Mouse (Mus musculus) 3T3-L1 (cell line): Measurements from ENCODE around the gene Ube2z.
A peak's percentile ranks its signal among the peaks of the same experiment; 100 is the strongest.
"Not testable (repeated sequence)": the region's sequence is repeated elsewhere in the genome, so short reads cannot be mapped to it uniquely, and the experiment has no call there.

Experiments used
- DNase-seq: peaks from one replicate; pipeline ENCODE4 v3.0.0-alpha.2; 2015; ENCODE audit warnings: low read depth, low spot score

The Ube2z gene

DNA sequence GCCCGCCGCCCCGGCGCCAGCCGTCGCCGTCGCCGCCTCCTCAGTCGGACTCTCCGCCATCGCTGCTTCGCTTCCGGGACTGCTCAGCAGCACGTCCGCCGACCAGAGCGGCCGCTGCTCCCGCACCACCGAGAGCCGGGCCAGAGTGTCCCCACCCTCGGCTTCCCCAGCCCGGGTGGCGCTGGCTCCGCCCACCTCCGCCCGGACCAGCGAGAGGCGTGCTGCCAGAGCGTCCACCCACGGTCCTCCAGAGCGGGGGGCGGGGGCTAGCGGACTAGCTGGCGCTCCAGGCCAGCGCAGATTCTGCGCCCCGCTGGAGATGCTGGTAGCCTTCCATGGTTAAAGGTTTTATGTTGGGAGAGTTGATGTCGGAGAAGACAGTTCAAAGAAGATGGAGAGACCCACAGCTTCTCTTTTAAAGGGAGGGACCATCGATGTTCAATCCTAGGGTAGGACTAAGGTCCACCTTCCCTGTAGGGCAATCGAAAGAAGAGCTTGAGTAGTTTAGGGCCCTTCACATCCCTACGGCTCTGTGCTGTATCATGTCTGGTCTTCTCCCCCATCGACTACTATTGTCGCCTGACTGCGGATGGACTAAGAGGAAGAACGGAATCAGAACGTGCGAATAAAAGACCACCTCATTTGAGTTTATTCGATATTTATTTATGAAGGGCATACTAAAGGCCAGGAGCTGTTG lies at the start of gene Ube2z:
Gene Ube2z, minus strand, starts transcription at position 174 of the 697 bp plus-strand sequence.
- peak; percentile 92 for DNase-seq

DNA sequence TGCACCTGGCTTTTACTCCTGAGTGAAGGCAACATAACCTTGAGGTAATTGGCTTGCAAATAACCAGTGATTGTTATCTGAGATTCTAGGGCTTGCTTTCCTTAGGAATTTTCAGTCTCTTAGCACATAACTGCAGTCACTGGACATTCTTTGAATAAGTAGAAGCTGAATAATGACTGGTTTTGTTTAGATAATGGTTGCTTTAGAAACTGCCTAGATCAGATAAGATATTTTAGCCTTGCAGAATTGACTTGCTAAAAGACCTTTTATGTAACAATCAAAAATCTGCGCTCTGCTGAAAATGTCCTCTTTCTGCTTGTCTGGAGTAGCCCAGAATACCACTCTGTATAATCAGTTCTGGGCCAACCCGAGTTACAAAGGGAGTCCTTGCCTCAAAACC lies 48.9 kb upstream of the Ube2z start:
- peak; percentile 68 for DNase-seq

DNA sequence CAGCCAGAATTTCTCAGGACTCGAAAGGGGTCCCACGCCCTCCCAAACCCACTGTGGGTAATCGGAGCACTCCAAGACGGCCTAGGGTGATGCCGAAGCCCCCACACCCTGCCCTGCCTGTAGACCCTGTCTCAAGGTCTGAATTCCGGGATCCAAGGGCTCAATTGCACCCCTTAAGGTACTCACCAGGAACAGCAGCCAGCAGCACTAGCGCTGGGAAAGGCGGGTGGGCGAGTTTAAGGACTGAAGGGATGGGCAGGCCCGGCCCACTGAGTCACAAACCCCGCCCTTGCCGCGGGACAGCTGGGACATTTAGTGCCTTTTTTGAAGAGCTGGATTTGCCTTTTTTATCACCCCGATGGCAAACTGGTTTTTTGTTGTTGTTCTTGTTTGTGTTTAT lies 46.6 kb upstream of the Ube2z start, which contains the start of gene Calcoco2:
Gene Calcoco2, minus strand, starts transcription at position 214 of the 400 bp plus-strand sequence.
- no peak for DNase-seq

DNA sequence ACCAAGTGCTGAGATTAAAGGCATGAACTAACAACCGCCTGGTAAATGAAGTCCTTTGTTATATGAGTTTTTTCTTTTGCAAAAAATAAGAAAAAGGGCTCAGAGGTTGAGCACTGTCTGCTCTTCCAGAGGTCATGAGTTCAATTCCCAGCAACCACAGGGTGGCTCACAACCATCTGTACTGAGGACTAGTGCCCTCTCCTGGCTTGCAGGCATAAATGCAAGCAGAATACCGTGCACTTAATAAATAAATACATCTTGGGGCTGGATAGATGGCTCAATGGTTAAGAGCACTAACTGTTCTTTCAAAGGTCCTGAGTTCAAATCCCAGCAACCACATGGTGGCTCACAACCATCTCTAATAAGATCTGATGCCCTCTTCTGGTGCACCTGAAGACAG lies 45.8 kb upstream of the Ube2z start:
- not testable (repeated sequence) for DNase-seq

DNA sequence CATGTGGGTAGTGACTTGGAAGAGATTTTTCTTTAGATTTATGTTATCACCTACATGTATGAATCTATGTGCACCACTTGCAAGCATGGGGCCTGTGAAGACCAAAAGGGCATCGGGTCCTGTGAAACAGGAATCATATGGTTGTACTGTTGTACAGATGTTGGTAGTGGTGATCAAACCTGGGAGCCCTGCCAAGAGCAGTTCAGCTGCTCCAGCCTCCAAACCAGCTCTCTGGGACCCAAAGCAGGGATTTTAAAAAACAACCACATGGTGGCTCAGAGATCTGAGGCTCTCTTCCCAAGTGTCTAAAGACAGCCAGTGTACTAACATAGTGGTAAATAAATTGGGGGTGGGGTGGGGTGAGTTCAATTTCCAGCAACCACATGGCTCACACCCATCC lies 43.2 kb upstream of the Ube2z start:
- DNase-seq: peak; percentile 55

DNA sequence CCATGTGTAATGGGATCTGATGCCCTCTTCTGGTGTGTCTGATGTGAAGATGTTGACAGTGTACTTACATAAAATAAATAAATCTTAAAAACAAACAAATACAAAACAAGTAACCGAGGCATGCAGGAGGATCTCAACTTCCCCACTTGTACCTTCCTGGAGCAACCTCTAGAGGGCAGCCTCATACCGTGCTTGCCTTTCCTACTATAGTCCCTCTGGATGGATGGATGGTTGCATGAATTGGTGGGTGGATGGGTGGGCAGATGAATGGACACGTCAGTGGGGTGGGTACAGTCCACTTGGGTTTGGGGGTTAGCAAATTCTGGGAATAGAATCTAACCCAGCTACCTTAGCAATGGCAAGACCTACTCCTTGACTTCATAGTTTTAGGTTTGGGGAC lies 28.2 kb upstream of the Ube2z start:
- DNase-seq: peak; percentile 77

DNA sequence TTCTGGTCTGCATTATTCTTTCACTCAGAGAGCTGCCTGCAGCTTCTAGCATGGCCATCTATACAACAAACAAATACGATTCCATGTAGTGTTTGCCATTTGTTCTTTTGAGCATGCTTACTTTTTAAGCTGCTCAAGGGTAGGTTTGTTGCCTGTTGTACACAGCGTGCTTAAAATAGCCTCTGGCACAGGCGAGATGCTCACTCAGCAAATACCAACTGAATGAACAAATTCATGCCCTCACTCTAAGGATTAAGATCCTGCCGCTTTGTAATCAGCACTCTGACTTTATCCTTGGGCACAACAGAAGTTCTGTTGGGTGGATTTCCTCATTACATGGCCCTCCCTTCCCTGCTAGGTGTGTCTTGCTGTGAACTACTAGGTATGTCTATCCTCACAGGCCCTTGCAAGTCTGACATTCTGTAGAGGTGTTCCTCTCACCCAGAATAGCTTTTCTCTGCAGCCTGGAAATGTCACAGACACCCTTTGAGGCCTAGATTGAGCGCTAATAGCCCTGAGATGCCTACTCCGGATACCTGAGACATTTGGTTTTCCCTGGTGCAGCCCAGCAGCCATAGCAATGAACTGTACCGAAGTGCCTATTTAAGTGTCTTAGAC lies 27.6 kb upstream of the Ube2z start:
- peak; percentile 33 for DNase-seq

DNA sequence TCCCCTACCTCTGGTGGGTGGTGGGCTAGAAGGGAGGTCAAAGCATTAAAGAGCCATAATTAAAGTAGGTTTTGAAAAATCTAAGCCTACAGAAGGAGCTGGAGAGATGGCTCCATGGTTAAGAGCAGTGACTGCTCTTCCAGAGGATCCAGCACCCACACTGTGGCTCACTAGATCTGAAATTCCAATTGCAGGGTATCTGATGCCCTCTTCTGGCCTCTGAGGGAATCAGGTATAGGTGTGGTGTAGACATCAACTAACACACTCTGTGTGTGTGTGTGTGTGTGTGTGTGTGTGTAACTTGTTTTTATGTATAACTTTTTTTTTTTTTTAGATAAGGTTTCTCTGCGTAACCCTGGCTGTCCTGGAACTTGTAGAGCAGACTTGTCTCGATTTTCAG lies 25.9 kb upstream of the Ube2z start:
- DNase-seq: peak; percentile 77

DNA sequence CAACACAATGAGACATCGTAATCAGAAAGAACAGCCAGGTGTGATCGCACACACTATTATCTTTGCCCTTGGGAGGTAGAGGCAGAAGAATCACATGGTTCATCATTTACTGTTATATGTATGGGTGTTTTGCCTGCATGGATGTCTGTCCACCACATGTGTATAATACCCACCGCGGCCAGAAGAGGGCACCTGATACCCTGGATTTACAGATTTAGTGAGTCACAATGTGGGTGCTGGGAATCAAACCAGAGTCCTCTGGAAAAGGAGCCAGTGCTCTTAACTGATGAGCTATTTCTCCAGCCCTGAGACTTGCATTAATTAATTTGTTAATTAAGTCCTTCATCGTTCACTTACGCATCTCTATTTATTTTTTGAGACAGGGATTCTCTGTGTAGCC lies 22.8 kb upstream of the Ube2z start:
- DNase-seq: no peak

DNA sequence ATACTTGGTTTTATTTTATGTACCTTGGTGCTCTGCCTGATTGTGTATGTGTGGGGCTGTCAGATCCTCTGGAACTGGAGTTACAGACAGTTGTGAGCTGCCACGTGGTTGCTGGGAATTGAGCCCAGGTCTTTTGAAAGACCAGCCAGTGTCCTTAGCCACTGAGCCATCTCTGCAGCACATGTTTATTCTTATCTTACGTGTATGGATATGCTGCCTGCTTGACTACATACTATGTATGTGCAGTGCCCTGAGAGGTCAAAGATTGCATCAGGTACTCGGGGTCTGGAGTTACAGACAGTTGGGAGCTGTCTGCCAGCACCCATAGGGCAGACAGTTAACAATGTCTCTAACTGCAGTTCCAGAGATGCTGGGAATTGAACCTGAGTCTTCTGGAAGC lies 17.5 kb upstream of the Ube2z start:
- DNase-seq: no peak

DNA sequence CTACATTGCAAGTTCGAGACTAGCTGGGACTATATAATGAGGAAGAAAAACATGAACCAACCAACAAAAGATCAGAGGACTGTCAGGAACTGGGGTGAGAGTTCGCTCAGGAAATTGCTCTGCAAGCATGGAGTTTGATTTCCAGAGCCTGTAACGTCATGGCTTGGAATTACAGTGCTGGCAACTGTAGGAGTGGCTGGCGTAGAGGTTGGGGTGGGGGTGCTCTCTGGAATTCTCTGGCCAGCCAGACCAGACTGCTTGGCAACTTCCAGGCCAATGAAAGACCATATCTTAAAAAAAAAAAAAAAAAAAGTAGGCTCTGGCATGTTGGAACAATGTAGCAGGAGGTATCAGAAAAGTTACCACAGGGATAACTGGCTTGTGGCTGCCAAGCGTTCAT lies 15.5 kb upstream of the Ube2z start:
- no peak for DNase-seq

DNA sequence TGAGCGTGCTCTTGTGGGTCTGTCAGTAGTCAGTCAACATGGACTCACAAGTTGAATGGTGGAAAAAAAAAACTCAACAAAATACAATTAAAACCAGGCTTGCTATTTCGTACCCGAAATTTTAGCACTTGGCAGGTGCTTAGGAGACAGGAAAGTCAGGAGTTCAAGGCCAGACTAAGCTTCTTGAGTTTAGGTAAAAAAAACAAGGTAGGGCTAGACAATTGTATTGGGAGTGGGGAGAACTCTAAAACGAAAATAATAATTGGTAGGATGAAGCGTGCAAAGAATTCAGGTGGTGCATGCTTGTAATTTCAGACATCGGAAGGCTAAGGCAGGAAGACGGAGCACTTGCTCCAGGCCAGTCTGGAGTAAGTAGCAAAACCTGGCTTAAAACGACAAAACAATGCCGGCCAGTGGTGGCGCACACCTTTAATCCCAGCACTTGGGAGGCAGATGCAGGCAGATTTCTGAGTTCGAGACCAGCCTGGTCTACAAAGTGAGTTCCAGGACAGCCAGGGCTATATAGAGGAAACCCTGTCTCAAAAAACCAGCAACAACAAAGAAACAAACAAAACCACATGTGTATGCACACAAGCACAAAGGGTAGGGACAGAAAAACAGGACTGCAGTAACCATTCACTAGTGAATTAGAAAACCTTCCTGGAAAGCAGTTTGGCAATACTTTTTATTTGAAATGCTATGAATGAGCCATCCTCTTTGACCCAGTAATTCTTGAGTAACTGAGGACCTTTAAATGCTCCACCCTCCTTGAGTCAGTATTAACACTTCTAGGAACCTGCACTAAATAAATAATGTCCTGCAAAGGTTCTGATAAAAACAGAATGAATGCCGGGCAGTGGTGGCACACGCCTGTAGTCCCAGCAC lies 11.3 kb upstream of the Ube2z start:
- peak; percentile 22 for DNase-seq

DNA sequence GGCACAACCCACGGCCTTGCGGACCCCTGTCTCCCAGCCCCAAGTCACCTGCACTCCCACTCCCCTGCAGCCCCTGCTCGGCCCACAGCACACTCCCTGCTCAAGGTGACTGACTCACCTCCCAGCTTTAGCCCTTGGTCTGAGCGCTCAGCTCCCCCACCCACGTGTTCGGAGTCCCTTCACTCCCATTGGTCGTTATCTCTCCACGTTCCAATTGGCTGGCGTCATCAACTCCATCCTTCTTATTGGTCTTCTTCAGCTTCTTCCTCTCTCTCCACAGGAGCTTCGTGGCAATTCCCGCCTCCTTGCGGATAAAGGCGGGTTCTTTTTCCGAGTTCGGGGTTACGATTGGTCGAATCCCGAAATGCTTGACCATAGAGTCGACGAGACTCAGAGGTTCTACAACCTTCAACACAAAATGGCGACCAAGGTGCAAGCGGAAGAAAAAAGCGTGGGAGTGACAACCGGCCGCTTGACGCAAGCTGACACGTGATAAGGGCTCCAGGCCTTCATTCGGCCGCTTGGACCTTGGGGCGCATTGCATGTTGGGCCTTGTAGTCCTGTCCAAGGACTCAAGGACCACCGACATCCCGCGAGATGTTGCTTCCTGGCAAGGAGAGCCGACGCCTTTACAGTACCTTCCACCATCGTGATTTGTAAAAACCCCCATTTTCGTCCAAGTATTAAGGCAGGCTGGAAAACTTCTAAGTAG lies 10.5 kb upstream of the Ube2z start, which contains the start of gene Atp5g1:
Gene Atp5g1, minus strand, starts transcription at position 162 of the 712 bp plus-strand sequence.
- peak; percentile 100 for DNase-seq

DNA sequence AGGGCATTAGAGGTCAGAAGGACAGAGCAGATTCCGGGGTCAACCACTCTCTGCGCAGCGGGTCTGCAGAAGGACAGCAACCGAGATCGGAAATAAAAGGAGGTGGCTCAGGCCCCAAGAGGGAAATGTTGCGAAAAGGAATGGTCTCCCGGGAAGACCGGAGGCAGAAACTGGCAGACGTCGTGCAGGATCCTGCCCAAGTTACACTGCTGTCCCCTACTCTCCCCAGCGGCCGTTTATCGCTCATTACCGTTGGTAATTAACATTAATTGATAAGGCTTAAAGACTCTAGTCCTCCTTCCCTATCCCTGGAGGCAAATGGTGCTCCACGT lies 10.0 kb upstream of the Ube2z start:
- no peak for DNase-seq

DNA sequence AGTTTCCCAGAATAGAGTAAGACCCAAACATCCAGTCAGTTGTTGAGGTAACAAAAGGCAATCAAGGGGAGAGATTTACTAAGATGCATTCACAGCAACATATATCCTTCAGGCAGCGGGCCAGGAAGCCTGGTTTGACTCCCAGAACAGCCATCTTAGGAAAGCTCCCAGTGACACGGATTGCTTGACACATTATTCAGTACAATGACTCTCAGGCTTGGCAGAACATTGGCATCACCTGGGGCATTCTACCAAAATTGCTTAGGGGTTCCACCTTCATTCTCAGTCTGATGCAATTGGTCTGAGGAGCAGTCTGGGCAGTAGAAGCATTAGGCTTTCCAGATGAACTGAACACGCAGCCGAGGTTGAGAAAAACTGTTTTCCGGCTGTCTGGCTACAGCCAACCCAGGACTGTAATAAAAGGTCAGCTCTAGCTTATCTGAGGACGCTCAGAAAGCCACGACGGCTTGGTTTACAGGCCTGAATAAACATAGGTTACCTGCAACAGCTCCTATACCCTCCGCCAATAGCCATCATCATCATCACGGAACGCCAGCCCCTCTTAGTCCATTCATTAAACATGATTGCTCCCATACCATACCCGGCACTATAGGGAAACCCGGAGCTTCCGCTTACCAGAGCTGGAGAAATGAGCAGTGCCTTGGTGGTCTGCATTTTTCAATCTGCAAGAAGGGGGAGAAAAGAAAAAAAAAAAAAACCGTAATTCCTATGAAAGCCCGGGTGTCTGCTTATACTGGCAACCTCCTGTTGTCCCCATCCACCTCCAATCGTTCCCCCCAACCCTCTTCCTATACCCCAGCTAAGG lies 9.4 kb upstream of the Ube2z start:
- peak; percentile 53 for DNase-seq

DNA sequence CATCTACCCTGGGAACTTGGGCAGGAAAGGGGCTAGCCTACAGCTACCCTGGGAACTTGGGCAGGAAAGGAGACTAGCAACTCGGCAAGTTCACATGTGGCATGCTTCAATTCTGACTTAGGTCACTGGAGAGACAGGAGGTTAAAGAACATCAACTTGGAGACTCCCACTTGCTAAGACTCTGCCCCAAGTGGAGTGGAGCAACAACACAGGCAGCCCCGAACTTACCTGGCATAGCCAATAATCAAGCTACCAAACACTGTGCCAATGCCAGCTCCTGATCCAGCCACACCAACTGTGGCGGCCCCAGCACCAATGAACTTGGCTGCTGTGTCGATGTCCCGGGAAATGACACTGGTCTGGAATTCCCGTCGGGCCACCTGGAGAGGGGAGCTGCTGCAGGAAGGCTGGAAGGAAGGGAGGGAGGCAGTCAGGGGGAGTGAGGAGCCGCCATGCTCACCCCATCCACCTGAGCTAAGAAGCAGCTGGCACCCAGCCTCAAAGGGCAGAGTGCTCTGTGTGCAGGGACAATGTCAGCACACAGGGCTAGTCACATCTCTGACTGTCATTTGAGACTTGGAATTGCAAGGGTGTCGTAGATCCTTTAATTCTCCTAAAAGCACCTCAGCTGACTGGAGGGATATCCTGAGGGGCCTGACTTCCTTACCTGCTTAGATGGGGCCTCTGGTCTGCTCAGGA lies 8.3 kb upstream of the Ube2z start:
- no peak for DNase-seq

DNA sequence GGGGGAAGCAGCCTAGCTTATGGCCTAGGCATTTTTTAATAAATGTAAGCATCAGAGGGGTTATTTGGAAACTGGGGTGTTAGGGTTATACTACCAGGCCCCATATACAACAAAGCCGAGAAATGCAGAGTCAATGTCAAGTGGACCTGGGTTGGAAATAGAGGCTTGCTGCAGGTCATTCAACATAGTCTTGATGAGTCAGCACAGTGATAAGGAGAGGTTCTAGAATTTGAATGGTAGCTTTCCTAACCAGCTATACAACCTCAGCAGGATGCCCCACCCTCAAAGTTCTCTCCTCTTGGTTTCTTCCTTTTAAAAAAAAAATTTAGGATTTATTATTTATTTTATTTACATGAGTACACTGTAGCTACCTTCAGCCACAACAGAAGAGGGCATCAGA lies 5.8 kb upstream of the Ube2z start:
- no peak for DNase-seq

DNA sequence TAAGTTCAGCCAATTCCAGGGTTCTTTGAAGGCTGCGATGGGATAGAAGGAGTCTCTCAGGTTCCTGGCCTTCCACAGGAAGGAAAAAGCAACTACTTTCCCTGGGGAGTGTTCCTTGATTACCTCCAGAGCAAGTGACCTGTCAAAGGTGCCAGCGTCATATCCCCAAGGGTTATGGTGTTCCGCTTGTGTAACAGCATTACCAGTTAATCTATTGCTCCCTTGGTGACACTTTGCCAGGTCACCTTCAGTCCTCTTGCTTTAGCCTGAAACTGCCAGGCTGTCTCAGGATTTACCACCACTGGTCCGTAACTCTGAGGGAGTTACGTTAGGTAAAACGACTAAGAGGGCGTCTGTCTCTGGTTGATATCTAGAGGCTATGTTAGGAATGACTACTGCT lies 5.2 kb upstream of the Ube2z start:
- DNase-seq: no peak

DNA sequence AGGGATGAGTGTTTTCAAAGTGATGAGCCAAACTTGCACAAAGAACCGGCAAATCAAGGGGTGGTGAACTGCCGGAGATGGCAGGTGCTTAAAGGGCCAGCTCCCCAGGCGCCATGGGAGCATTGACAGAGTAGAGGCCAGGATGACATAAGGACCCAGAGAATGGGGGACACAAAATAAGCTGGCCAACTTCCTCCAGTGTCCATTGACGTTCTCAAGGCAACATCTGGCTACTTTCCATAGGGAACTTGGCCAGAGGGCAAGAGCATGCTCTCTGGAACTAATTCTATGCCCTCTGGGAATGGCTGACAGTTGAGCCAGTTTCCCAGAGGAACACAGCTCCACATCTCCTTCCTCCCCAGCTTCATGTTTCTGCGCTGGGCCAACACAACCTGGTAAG lies 3.0 kb upstream of the Ube2z start:
- DNase-seq: no peak

DNA sequence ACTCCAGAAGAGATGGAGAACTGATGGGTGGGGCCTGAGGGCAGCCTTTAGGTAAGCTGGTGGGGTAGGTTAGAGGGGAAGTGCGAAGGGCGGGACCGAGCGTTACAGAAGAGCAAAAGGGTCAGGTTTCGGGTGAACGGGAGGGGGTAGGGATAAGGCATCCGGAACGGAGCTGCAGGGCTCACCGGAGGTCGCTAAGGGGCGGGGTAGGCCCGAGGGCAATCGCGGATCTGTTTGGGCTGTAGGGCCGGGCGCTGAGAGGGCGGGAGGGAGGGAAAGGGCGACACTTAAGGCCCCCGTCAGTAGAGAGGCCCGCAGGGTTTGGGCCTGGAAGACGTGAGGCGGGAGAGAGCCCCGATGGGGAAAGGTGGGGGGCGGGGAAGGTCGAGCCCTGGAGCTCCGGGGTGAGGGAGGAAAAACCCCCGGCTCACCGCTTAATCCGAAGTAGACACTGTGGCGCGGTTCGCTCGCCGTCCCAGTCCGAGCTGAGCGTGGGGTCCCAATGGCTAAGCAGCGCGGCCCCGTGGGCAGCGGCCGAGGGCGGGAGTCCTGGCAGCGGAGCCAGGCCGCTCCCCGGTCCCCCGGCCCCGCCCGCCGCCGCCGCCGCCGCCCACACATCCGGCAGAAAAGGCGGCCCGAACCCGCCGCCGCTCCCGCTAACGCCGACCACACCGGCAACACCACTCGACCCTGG lies 520 bp downstream of the Ube2z start:
- peak; percentile 51 for DNase-seq
